Mouse (Mus musculus): ENCODE data around the gene Galnt11.
"Not testable (repeated sequence)": the region's sequence is repeated elsewhere in the genome, so short reads cannot be mapped to it uniquely, and the experiment has no call there.

DNA sequence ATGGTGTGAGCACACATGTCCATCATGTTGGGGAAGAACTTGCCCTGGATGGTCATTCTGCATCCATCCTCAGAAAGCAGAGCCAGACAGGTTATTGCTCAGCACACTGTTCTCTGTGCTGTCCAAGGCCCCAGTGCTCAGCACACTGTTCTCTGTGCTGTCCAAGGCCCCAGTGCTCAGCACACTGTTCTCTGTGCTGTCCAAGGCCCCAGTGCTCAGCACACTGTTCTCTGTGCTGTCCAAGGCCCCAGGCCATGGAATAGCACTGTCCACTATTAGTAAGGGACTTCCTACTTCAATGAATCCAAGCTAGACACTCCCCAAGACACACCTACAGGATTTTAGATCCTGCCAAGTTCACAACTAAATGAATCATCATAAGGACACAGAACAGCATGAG lies 8.5 kb upstream of the Galnt11 start:
- not testable (repeated sequence) for TF ChIP-seq CTCF (IDR thresholded peaks at IDR 0.05; ENCODE audit: control insufficient read depth, insufficient read depth, insufficient replicate concordance, low read depth, low read length); POLR2A (IDR thresholded peaks at IDR 0.05; ENCODE audit: control insufficient read depth, low read depth, low read length)
